Mouse (Mus musculus): Measurements from ENCODE around the gene Syn1. TPM values are rescaled to one million over a fixed set of nuclear protein-coding genes. Genes with fewer than 3 reads are reported as not detected.

Gene Syn1
- polyA plus RNA-seq (2014; fragmentation: Illumina TruSeq; extraction: RNeasy Lipid Tissue Mini Kit (QIAGEN cat#74804); ENCODE audit: low read depth, low replicate concordance): 0.29 TPM

DNA sequence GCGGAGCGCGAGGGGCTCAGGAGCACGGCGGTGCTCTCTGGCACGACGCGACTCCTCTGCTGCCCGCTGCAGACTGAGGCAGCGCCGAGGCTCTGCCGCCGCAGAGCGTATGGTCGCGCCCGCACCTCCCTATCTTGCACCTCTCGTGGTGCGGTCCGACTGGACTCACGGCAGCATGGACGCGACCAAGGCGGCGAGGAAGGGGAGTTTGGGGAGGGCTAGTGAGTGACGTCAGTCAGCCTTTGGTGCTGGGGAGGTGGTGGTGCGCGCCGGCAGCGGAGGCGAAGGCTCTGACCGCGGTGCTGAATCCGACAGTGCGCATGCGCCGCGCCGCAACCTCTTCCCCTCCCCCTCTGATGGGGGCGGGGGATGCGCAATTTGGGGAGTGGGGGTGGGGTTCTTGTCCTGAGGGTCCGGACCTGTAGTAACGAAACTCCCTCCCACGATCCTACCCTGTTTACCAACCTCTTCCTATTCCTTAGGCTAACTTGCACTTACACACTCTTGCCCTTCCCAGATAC is at the start of gene Syn1:
TSS of gene Syn1 (minus strand) at position 161 of the 521 bp plus-strand sequence.

DNA sequence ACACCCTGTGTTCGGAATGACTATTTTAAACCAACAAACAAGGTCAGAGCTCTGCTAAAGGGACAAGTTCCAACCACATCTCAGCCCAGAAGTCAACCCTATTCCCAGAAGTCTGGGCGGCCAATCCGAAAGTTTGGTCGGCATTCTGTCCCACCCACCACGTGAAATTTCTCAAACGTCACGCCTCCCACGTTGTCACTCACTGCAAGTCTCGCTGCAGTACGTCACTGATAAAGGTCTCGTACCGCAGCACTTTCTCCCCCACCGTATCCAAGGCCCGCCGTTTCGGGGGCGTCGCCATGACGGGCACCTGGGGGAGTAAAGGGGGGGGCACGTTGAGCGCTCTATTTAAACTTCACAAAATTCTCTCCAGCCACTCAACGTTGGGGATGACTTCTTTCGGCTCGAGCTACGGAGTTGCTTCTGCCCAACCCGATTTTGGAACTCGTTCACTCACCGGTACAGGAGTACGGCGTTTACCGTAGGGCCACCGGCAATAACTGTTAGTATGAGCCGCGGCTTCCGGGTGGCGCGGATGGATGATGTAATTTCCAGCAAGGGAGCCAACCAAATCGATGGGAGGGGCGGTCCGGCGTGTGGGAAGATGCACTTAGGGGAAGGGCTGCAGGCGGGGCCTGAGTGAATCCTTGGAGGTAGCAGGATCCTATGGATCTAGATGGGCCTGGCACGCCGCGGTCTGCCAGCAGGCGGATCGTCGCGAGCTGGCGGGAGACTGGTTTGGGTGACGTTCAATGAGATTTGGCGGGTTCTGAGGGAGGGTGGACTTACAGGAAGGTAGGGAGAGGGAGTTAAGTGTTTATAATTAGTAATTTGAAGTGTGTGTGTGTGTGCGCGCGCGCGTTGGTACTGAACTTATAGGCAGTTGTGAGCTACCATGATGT is 40.9 kb upstream of the Syn1 start, which contains the start of gene Uxt:
TSS of gene Uxt (minus strand) at position 541 of the 902 bp plus-strand sequence.

DNA sequence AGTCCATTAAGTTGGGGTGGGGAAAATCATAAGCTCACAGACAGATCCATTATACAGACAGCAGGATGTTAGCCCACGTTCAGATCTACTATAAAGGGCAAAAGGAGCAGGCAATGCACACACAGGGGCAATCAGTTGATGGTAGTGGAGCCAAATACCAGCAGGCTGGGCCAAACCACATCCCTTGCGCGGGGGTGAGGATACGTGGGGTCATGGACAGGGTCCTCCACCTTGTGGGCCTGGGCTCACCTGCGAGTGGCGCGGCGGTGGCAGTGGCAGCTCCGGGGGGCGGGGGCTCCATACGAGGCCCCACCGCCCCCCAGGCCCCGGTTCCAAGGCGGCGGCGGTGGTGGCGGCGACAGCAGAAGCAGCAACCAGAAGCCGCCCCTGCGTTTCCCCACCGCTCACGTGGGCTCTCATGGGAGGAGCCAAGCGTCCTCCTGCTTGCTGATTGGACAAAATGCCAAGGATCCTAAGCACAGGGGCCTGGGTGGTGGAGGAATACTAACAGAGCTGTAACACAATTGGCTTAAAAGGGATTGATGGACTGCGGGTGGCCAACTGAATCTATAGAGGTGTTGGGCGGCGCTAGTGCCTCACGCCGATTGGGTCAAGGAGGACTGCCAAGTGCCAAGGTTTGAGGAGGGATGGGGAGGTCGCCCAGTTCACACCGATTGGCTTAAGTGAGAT is 29.5 kb upstream of the Syn1 start, which contains the start of gene Elk1:
TSS of gene Elk1 (minus strand) at position 418 of the 690 bp plus-strand sequence.

DNA sequence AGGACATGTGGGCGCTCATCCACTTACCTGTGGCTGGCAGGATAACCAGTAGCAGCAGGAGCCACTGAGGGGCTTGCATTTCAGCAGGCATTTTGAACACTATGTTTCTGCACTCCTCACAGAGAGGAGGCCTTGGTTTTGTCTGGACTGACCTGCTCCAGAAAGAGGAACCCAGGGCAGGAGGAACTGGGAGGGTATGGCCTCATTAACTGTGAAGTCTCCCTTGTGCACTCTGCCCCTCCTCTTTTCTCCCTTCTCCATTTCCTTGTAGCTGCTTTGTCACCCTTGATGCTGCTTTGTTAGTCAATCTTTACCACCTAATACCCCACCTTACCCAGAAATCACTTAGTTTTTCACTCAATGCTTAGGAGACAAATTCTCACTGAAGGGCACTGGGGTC is 10.6 kb upstream of the Syn1 start, which contains the start of gene Cfp:
TSS of gene Cfp (minus strand) at position 192 of the 400 bp plus-strand sequence.

DNA sequence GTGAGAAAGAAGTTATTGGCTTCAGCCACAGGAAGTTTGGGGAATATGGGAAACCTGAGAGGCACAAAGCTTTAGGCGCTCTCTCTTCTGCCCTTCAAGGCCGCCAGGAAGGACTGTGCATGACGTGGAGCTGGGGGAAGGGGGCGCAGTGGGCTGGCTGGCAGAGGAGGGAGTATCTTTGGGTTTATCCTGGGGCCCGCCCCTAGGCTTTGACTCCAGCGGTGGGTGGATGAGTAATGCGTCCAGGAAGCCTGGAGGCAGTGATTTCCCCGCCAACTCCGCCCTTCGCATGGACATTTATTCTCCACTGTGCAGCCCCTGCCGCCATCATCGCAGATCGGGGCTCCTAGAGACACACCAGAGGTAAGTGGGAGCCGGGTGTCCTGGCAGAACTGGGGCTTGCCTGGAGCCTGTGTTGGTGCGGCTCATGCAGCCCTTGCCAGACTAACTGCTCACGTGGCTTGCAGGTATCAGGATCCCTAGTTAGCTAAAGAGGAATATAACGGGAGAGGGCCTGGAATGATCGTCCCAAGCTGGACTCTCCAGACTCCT is 50.8 kb downstream of the Syn1 start, which contains the start of gene Timp1:
TSS of gene Timp1 (plus strand) at position 205 of the 552 bp plus-strand sequence.

Other genes with a start within 250 kb of the Syn1 start
- gene Cdk16, start 233.1 kb downstream of the Syn1 start, polyA plus RNA-seq (2014; fragmentation: Illumina TruSeq; extraction: RNeasy Lipid Tissue Mini Kit (QIAGEN cat#74804); ENCODE audit: low read depth, low replicate concordance): 119 TPM
- gene Usp11, start 217.1 kb downstream of the Syn1 start, polyA plus RNA-seq (2014; fragmentation: Illumina TruSeq; extraction: RNeasy Lipid Tissue Mini Kit (QIAGEN cat#74804); ENCODE audit: low read depth, low replicate concordance): 19.6 TPM
- gene Araf, start 123.2 kb downstream of the Syn1 start, polyA plus RNA-seq (2014; fragmentation: Illumina TruSeq; extraction: RNeasy Lipid Tissue Mini Kit (QIAGEN cat#74804); ENCODE audit: low read depth, low replicate concordance): 192 TPM
- 12.7 TPM for gene Timp1, start 50.8 kb downstream of the Syn1 start, polyA plus RNA-seq (2014; fragmentation: Illumina TruSeq; extraction: RNeasy Lipid Tissue Mini Kit (QIAGEN cat#74804); ENCODE audit: low read depth, low replicate concordance)
- gene Cfp, start 10.6 kb upstream of the Syn1 start, polyA plus RNA-seq (2014; fragmentation: Illumina TruSeq; extraction: RNeasy Lipid Tissue Mini Kit (QIAGEN cat#74804); ENCODE audit: low read depth, low replicate concordance): 36.4 TPM
- 11.7 TPM for gene Elk1, start 29.6 kb upstream of the Syn1 start, polyA plus RNA-seq (2014; fragmentation: Illumina TruSeq; extraction: RNeasy Lipid Tissue Mini Kit (QIAGEN cat#74804); ENCODE audit: low read depth, low replicate concordance)
- gene Uxt, start 41.0 kb upstream of the Syn1 start, polyA plus RNA-seq (2014; fragmentation: Illumina TruSeq; extraction: RNeasy Lipid Tissue Mini Kit (QIAGEN cat#74804); ENCODE audit: low read depth, low replicate concordance): 45.8 TPM
- gene Zfp182, start 141.3 kb upstream of the Syn1 start, polyA plus RNA-seq (2014; fragmentation: Illumina TruSeq; extraction: RNeasy Lipid Tissue Mini Kit (QIAGEN cat#74804); ENCODE audit: low read depth, low replicate concordance): 9.3 TPM
- gene Spaca5, start 147.4 kb upstream of the Syn1 start, polyA plus RNA-seq (2014; fragmentation: Illumina TruSeq; extraction: RNeasy Lipid Tissue Mini Kit (QIAGEN cat#74804); ENCODE audit: low read depth, low replicate concordance): 0.98 TPM
- gene Zfp300, start 168.5 kb upstream of the Syn1 start, polyA plus RNA-seq (2014; fragmentation: Illumina TruSeq; extraction: RNeasy Lipid Tissue Mini Kit (QIAGEN cat#74804); ENCODE audit: low read depth, low replicate concordance): 1.0 TPM
- not detected for gene Ssxa1, start 194.8 kb upstream of the Syn1 start, polyA plus RNA-seq (2014; fragmentation: Illumina TruSeq; extraction: RNeasy Lipid Tissue Mini Kit (QIAGEN cat#74804); ENCODE audit: low read depth, low replicate concordance)